Mouse (Mus musculus): ENCODE results near the gene Ano4.

GRCm38 (mm10) chr10:89351416-89351815 lies 6.9 kb upstream of the Ano4 start:
- no peak for TF ChIP-seq CTCF (IDR thresholded peaks at IDR 0.05; ENCODE audit: low read depth)
- TF ChIP-seq EP300 (IDR thresholded peaks at IDR 0.05; ENCODE audit: low read depth) = no peak
